Mouse (Mus musculus): ENCODE results near the gene Pkn1. TPM values are rescaled to one million over a fixed set of nuclear protein-coding genes. Genes with fewer than 3 reads are reported as not detected.

Pkn1 gene
- total and polyA plus RNA-seq, 2 experiments from 2014 or later, result 21.7 to 71.2 TPM

DNA sequence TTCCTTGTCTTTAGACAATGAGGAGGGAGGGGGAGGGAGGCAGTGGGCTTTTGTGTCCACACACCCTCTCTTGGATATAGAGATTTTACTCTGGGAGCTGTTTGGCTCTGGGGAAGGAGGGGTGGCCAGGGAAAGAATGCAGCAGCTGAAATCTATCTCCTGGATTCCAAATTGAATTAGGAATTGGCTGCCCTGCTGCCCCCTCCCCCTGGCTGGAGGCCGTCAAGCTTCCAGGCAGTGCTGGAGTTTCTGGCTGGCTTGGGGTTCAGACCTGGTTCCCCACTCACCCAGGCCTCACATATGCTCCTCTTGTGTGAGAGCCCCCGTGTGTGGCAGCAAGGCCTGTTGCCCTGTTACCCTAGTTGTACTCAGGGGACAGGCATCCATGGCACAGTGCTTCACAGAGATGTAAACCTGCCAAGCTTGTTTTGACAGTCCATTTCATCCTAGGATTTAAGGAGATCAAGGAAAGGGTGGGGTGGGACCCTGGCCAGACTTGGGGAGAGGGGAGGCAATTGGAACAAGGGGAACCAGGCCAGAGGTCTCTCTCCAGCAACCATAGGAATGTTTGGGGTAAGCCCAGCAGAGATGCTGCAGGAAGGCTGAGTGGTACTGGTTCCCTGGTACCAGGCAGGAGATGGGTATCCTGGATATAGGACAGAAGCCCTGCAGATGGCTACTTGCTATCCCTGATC lies 33.9 kb downstream of the Pkn1 start:
- ATAC-seq (ENCODE audit: low FRiP score) (no peak), DNase-seq (ENCODE audit: low spot score) (no peak)
- Histone ChIP-seq H3K27me3 (ENCODE audit: insufficient read depth, low read length) (no peaks in the 10 kb centered on the region; the same call in 1 of the 2 replicates), H3K9me3 (ENCODE audit: low read length) (no peaks in the 10 kb centered on the region), H3K4me1 (ENCODE audit: insufficient read depth, low read length) (peaks cover 10% of the 10 kb centered on the region), H3K9ac (replicated peaks; ENCODE audit: low read length, poor library complexity, severe bottlenecking) (no peak overlapping the region), H3K27ac (ENCODE audit: low read depth, low read length) (no peak overlapping the region), H3K36me3 (ENCODE audit: insufficient read depth, low read length) (peaks cover 12% of the 10 kb centered on the region), H3K4me3 (ENCODE audit: low read depth, low read length) (no peak overlapping the region), H3K4me2 (ENCODE audit: low read depth, low read length, poor library complexity, severe bottlenecking) (no peak overlapping the region)
- 41% methylated on average over 2 of the region's 2 CpGs for WGBS
- TF ChIP-seq CTCF (IDR thresholded peaks at IDR 0.05), result no peak

DNA sequence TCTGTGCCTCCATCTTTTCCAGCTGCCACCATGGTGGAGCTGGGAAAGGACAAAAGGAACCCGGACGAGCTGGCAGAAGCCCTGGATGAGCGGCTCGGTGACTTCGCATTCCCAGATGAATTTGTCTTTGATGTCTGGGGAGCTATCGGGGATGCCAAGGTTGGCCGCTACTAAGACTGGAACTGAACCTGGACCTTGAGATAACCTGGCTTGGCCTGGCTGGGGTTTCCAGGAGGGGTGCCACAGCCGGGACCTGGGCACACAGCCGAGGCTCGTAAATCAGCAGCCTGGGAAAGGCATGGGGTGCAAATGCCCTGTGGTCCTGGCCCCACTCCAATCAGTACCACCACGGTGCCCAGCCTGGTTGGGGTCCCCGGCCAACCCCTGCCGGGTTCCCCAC lies 34.9 kb downstream of the Pkn1 start:
- no peaks in the 10 kb centered on the region; the same call in 1 of the 2 replicates for H3K27me3 ChIP-seq (ENCODE audit: insufficient read depth, low read length)
- peaks cover 5% of the 10 kb centered on the region; the same call in 1 of the 2 replicates for H3K36me3 ChIP-seq (ENCODE audit: insufficient read depth, low read length)
- H3K4me1 ChIP-seq (ENCODE audit: insufficient read depth, low read length), result peaks cover 10% of the 10 kb centered on the region
- 85% methylated on average over 13 of the region's 13 CpGs for WGBS
- no peaks in the 10 kb centered on the region for H3K9me3 ChIP-seq (ENCODE audit: low read length)
- no peak overlapping the region for H3K4me2 ChIP-seq (ENCODE audit: low read depth, low read length, poor library complexity, severe bottlenecking)
- no peak overlapping the region for H3K9ac ChIP-seq (replicated peaks; ENCODE audit: low read length, poor library complexity, severe bottlenecking)
- ATAC-seq (ENCODE audit: low FRiP score) (no peak), DNase-seq (ENCODE audit: low spot score) (no peak)
- no peak overlapping the region for H3K27ac ChIP-seq (ENCODE audit: low read depth, low read length)
- no peak overlapping the region for H3K4me3 ChIP-seq (ENCODE audit: low read depth, low read length)
- no peak for TF ChIP-seq CTCF (IDR thresholded peaks at IDR 0.05)

DNA sequence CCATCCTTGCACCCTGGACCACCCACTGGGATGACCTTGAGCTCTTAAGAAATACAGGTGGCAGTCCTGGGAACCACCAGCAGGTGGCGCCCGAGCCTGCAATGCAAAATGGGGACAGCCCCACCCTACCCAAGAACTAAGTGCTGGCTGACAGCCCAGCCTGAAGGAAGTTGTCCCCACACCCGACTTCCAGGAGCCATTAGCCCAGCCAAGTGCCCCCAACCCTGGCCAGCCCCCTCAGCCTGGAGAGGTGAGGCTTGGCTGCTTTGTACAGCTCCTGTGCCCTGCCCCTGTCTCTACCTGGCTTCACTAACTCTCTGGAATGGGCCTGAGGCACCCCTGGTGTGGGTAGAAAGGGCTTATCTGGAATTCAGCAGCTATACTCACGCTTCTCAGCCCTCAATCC lies 36.6 kb downstream of the Pkn1 start:
- Histone ChIP-seq H3K9ac (replicated peaks; ENCODE audit: low read length, poor library complexity, severe bottlenecking) (no peak overlapping the region), H3K36me3 (ENCODE audit: insufficient read depth, low read length) (peaks cover 5% of the 10 kb centered on the region; the same call in 1 of the 2 replicates), H3K4me2 (ENCODE audit: low read depth, low read length, poor library complexity, severe bottlenecking) (no peak overlapping the region), H3K27ac (ENCODE audit: low read depth, low read length) (no peak overlapping the region), H3K9me3 (ENCODE audit: low read length) (no peaks in the 10 kb centered on the region), H3K27me3 (ENCODE audit: insufficient read depth, low read length) (no peaks in the 10 kb centered on the region), H3K4me3 (ENCODE audit: low read depth, low read length) (no peak overlapping the region), H3K4me1 (ENCODE audit: insufficient read depth, low read length) (peaks cover 4% of the 10 kb centered on the region; the same call in 1 of the 2 replicates)
- 8% methylated on average over 4 of the region's 4 CpGs for WGBS
- peak; percentile 92 for TF ChIP-seq CTCF (IDR thresholded peaks at IDR 0.05)
- DNase-seq (ENCODE audit: low spot score), result peak; percentile 88
- ATAC-seq (ENCODE audit: low FRiP score), result no peak

DNA sequence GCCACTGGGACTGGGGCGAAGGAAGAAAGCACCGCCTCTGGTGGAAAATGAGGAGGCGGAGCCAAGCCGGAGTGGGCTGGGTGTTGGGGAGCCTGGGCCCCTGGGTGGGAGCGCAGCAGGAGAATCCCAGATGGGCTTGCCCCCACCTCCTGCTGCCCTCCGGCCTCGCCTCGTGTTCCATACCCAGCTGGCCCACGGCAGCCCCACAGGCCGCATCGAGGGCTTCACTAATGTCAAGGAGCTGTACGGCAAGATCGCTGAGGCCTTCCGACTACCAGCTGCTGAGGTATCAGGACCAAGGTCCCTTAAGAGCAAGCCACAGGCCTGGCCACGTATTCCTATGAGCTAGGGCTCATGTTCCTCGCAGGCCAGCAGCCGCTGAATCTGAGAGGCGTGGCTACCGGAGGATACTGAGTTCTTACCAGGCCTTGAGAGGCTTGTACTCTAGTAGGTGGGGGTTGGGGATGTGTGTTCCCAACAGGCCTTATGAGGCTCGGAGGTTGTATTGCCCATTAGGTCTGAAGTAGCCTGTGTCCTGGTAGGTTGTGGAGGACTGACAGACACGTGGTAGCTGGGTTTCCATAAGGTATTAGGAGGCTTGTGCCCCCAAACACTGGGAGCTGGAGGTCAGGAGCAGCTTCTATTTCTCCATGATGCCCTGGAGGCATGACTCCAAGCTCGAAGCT lies 37.8 kb downstream of the Pkn1 start:
- Histone ChIP-seq H3K4me3 (ENCODE audit: low read depth, low read length) (no peak overlapping the region), H3K36me3 (ENCODE audit: insufficient read depth, low read length) (peaks cover 5% of the 10 kb centered on the region; the same call in 1 of the 2 replicates), H3K4me1 (ENCODE audit: insufficient read depth, low read length) (no peaks in the 10 kb centered on the region), H3K27ac (ENCODE audit: low read depth, low read length) (no peak overlapping the region), H3K27me3 (ENCODE audit: insufficient read depth, low read length) (no peaks in the 10 kb centered on the region), H3K9ac (replicated peaks; ENCODE audit: low read length, poor library complexity, severe bottlenecking) (no peak overlapping the region), H3K4me2 (ENCODE audit: low read depth, low read length, poor library complexity, severe bottlenecking) (no peak overlapping the region), H3K9me3 (ENCODE audit: low read length) (no peaks in the 10 kb centered on the region)
- DNase-seq (ENCODE audit: low spot score) (no peak), ATAC-seq (ENCODE audit: low FRiP score) (peak; percentile 8; the same call in 1 of the 2 replicates)
- no peak for TF ChIP-seq CTCF (IDR thresholded peaks at IDR 0.05)
- WGBS, result 22% methylated on average over 22 of the region's 22 CpGs

DNA sequence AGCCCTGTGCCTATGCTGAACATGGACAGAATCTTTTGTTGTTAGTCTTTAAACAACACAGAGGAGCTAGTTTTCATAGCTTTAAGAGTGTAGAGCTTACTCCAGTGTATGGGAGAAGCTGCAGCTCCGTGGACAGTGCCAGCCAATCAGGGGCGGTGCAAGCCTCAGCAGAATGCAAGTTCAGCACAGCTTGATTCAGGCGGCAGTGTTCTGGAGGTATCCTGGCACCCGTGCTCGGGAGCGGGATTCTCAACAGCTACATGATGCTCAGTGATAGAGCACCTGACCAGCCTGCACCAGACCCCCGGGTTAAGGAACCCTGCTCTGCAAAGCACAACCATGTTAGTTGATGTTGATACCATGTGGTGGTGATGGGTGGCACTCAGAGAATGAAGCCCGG lies 38.4 kb downstream of the Pkn1 start:
- Histone ChIP-seq H3K36me3 (ENCODE audit: insufficient read depth, low read length) (peaks cover 5% of the 10 kb centered on the region; the same call in 1 of the 2 replicates), H3K27ac (ENCODE audit: low read depth, low read length) (no peak overlapping the region), H3K4me1 (ENCODE audit: insufficient read depth, low read length) (no peaks in the 10 kb centered on the region), H3K27me3 (ENCODE audit: insufficient read depth, low read length) (no peaks in the 10 kb centered on the region), H3K4me3 (ENCODE audit: low read depth, low read length) (no peak overlapping the region), H3K9ac (replicated peaks; ENCODE audit: low read length, poor library complexity, severe bottlenecking) (no peak overlapping the region), H3K4me2 (ENCODE audit: low read depth, low read length, poor library complexity, severe bottlenecking) (no peak overlapping the region), H3K9me3 (ENCODE audit: low read length) (no peaks in the 10 kb centered on the region)
- no peak for DNase-seq (ENCODE audit: low spot score)
- TF ChIP-seq CTCF (IDR thresholded peaks at IDR 0.05), result no peak
- 0 out of 2 replicates have a peak, but pooled peaks have one; percentile 5 for ATAC-seq (ENCODE audit: low FRiP score)
- WGBS, result 14% methylated on average over 8 of the region's 8 CpGs

All from midbrain, postnatal 0 days (tissue).